Mouse (Mus musculus) cerebellum, postnatal 25 days (tissue): ENCODE results near the gene Krtap2-4.

Experiments used
- DNase-seq, 2 experiments: peaks; one replicate each; pipeline ENCODE4 v3.0.0; 2021; ENCODE audit warnings: mixed read lengths in 2 of 2

The Krtap2-4 gene

DNA sequence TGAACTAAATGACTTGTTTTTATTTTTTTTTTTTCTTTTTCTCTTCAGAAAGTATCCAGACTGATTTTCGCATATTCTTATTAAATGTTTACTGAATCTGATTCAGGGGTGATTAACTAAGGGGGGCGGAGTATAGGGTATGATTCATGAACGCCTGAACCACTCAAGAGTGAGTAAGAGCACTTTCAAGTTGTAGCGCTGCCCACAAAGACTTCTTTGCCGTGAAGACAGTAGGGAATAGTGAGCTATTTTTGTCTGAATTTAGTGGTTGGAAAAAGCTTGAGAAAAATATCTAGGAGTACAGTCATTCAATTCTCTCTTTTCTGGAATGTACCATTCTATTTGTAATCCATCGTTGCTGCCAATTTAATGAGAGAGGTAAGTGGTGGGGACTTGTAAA, 33.1 kb downstream of the Krtap2-4 start:
- DNase-seq: no peak

DNA sequence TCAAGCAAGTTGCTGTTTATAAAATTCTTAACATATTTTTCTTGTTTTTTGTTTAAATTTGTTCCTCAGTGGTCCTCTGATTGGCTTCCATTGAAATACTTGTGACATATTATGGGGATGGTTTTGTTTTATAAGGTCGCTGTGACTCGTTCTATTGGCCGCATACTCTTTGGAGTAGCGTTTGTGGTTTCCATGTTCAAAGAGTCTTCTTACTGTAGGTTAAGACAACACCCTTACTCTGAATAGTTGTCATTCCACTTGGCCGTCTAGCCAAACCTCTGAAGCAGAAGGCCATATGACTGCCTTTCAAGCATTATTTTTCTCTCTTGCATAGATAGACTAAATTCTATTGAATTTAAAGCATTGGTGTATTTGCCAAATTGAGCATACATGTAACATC, 33.6 kb downstream of the Krtap2-4 start:
- no peak for DNase-seq

GRCm38 (mm10) chr11:99580636-99581035, 34.0 kb downstream of the Krtap2-4 start, which contains the start of gene Krtap1-5:
Gene Krtap1-5 (minus strand): TSS chr11:99581016.
- DNase-seq: no peak

DNA sequence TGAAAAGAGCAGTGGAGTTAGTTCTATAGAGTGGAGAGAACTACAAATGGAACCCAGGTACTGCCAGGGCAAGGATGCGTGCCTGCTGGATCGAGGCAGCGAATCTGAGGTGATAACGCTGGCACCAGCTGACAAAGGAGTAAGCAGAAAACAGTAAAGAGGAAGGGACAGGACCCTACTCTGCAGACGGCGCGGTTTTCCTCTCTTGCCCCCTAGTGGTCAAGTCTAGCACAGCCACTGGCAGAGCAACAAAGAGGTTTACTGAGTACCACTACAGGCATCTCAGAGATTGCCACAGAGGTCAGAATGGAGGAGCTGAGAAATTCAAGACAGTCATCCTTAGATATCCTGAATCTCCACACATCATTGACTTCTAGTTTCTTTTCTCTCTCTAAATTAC, 40.5 kb downstream of the Krtap2-4 start:
- DNase-seq: peak; percentile 66 to 81

DNA sequence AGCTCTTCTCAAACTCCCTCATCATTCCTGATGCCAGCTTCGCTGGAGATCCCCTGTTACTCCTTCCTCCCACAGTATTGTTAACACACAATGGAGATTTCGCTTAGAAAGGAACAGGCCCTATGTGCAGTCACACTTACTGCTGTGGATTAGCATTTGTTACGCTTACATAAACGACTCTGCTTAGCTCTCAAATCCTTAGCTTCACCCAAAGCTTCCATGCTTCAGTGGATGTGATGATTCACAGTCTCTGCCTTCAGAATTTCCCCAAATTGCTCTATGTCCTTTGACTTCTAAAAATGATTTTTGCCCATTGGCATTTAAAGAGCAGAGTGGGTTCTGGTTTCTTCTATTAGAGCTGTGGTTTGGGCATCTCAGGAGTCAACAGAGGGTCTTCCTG, 41.5 kb downstream of the Krtap2-4 start:
- no peak for DNase-seq

GRCm38 (mm10) chr11:99566530-99566929, 48.1 kb downstream of the Krtap2-4 start, which contains the start of gene Krtap3-1:
Gene Krtap3-1 (minus strand): TSS chr11:99566630.
- DNase-seq: no peak
